Mouse (Mus musculus) liver, adult 2 months (tissue): ENCODE results near the gene Mex3d.

Experiments used
- CTCF ChIP-seq: fragments of 200-500 bp; IDR thresholded peaks from 2 replicates; pipeline ENCODE4 v1.5.1; 2011; ENCODE audit warnings: low read depth, low read length, control low read depth
- POLR2A ChIP-seq: fragments of 200-500 bp; IDR thresholded peaks from 2 replicates; pipeline ENCODE4 v1.6.1; 2011; ENCODE audit warnings: low read length, control low read depth; ENCODE audit not compliant: insufficient read depth; ENCODE audit errors: extremely low read depth

DNA sequence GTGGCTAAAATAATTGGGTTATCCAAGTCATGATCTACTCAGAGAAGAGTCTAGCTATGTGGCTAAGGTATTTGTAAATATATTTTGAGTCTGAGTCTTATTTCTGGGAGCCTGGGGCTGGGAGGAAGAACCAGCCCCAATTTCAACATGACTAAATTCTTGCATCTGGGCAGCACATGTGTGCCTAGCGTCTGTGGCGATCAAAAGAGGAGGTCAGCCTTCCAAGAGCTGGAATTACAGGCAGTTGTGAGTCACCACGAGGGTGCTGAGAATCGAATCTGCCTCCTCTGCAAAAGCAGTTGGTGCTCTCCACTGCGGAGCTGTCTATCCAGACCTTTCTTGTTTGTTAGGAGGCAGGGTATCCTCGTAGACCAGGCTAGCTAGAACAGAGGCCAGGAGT, 21.7 kb downstream of the Mex3d start:
- TF ChIP-seq POLR2A (no peak), CTCF (no peak)
